Mouse (Mus musculus) thymus, postnatal 14 days (tissue): ENCODE results near the gene March6.

Experiments
- DNase-seq: peaks from one replicate; pipeline ENCODE4 v3.0.0; 2021

The March6 gene

GRCm38 (mm10) chr15:31530659-31531445 lies at the start of gene March6:
March6 (minus strand) TSS chr15:31531053.
- DNase-seq: peak; percentile 94

GRCm38 (mm10) chr15:31576076-31576475 lies 45.2 kb upstream of the March6 start:
- no peak for DNase-seq

- DNase-seq: no peak
These were observed 42.8 kb upstream of the March6 start for GRCm38 (mm10) chr15:31573692-31574091.

- DNase-seq: no peak
These were observed 42.4 kb upstream of the March6 start for GRCm38 (mm10) chr15:31573287-31573686.

DNA sequence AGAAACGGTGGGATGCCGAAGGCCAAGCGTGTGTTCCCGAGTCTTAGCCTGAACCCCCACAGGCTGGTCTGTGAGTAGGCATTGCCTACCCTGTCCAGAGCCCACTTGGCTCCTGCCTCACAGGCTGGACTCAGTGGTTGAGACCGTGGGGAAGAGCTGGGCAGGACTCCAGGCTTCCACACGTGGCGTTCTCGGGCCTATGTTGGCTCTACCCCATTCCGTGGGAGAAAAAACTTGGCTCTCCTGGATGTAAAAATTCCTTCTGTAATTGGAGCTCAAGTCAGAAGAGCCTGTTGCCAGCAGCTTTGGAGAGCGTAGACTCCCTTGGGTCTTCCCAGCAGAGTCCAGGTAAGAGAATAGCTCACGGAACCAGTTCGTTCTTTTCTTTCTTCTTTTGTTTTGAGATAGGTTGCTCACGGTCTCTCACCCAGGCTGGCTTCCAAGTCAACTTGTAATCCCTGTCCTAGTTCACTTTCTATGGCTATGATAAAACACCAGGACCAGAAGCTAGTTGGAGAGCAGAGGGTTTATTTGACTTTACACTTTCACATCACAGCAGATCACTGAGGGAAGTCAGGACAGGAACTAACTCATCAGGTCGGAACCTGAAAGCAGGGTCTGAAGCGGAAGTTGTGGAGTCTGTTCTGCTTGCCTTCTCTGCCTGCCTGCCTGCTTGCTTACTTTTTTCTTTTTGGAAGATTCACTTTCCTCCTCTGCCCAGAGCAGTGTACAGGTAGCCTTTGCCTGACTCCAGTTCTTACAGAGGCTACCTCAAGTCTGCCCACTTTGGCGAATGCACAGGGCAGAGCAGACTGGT lies 41.3 kb upstream of the March6 start:
- no peak for DNase-seq

DNA sequence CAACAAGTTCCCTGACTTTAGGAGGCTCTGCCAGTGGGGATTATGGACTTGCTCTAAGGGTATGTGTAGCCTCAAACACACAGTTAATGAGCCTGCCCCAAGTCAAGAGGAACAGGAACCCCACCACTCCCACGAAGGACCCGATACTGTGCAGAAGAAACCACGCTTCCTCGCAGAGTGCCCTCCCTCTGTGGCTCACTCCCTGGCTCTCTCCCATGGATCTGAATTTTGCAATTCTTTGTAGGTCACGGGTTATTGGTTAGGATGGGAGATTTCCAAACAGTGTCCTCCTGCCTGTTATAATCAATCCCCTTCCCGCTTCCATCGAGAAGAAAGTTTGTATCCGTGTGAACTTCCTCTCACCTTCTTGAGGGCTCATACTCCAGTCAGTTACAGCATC lies 40.1 kb upstream of the March6 start:
- DNase-seq: no peak

DNA sequence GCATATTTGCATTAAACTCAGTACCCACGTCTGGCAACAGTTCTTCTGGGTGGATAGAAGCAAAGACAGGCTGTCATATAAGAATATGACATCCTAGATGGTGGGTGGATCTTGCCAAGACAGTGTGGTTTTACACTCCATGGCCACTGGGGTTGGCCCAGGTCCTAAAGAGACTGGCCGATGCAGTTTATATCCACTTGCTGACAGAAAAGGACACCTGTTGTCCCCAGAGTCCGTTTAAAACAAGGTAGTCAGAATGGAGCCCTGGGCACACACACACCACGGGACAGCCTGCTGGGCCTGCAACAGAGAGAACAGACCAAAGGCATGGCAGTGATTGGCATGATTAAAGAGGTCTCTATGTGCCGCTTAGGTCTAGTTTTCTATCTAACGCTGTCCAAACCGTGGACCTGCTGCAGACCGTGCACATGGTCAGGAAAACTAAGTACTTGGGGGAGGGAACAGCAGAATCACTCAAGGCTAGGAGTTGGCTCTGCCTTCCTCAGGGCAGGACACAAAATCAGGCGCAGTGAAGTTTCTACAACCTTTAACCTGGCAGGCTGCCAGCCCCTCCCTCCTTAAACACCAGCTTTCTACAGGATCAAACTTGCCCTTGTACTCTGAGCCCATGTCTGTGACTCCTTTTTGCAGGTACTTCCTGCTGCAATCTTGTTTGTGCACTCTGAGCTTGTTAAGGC lies 38.6 kb upstream of the March6 start:
- no peak for DNase-seq

DNA sequence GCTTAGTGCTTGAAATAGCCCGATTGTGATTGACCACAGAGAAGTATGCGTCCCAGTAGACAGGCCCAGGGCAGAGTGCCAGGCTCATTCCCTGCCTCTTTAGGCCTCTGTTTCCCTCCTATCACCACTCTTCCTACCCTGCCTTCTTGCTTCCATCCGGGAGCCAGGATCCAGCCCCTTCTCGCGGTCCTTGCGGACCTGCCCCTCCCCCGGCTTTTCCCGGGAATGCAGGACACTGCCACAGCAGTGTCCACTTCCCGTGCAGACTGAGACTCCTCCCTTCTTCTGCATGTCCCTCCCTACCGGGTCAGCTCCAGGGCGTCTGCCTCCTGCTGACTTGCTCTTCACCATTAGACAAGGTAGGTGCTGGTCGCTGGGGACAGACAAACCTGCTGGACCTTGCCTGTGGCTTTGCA lies 37.7 kb upstream of the March6 start:
- no peak for DNase-seq

- no peak for DNase-seq
These were observed 36.6 kb upstream of the March6 start for GRCm38 (mm10) chr15:31567431-31567830.

DNA sequence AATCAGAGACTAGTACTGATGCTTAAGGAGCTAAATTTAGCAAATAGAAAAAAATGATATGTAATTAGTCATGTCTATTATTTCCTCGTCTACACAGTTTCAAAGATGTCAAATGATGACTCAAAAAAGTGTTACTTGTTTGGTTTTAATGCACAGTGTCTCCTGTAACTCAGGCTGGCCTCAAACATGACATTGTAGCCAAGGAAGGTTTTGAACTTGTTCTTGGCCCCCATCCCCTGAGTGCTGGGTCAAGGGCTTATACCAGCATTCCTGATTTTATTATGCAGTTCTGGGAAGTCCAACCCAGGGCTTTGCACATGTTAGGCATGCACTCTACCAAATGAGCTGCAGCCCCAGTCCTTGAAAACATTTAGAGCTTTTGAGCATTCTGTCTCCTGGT lies 34.9 kb upstream of the March6 start:
- no peak for DNase-seq

- no peak for DNase-seq
These were observed 34.3 kb upstream of the March6 start, which contains the start of gene Cmbl for GRCm38 (mm10) chr15:31565184-31565583. Cmbl (plus strand) TSS chr15:31565389.

- DNase-seq: no peak
These were observed 33.0 kb upstream of the March6 start for GRCm38 (mm10) chr15:31563577-31564546.

GRCm38 (mm10) chr15:31562847-31563246 lies 32.0 kb upstream of the March6 start:
- DNase-seq: no peak

GRCm38 (mm10) chr15:31561976-31562375 lies 31.1 kb upstream of the March6 start:
- DNase-seq: no peak

DNA sequence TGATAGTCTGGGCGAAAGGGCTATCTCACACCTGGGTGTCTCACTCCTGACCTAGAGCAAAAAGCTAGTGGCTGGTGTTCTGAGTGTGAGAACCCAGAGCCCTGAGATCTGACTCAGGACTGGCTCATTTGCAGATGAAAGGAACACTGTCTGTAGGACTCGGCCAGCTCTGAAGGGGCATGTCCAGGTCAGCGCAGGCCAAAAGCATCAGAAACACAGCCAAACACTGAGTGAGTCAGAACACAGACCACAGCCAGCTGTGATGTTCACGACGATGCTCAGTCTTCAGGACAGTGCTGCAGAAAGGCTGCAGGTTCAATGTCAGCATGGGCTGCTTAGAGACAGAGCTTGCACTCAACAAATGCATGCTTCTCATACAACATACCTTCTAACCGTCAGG lies 30.5 kb upstream of the March6 start:
- DNase-seq: no peak

GRCm38 (mm10) chr15:31554855-31555254 lies 24.0 kb upstream of the March6 start:
- DNase-seq: no peak

- no peak for DNase-seq
These were observed 19.5 kb upstream of the March6 start for GRCm38 (mm10) chr15:31550381-31550780.

DNA sequence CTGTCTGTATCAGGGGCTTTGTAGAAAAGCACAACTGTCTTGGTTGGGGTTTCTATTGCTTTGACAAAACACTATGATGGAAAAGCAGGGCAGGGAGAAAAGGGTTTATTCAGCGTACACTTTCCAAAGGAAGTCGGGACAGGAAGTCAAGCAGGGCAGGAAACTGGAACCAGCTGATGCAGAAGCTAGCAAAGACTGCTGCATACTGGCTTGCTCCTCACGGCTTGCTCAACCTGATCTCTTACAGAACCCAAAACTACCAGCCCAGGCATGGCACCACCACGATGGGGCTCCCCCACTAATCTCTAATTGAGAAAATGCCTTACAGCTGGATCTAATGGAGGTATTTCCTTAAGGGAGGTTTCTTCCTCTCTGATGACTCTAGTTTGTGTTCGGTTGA lies 16.6 kb upstream of the March6 start:
- DNase-seq: no peak

GRCm38 (mm10) chr15:31546291-31546690 lies 15.4 kb upstream of the March6 start:
- DNase-seq: no peak

DNA sequence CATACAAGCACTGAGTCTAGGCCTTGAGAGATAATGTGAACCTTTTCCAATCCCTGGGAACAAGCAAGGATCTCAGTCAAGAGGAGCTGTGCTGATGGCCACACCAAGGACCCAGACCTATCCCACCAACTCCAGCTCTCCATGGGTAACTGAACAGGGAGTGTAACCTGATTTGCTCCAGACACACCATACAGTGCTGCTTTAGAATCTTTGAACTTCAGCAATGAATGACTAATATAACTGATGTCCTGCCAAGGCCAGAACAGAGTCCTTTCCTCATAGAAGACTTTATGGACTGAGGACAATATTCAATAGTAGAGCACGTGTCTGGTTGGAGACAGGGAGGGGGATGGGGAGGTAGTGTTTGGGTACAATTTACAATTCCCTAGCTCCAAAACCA lies 14.2 kb upstream of the March6 start:
- DNase-seq: no peak

DNA sequence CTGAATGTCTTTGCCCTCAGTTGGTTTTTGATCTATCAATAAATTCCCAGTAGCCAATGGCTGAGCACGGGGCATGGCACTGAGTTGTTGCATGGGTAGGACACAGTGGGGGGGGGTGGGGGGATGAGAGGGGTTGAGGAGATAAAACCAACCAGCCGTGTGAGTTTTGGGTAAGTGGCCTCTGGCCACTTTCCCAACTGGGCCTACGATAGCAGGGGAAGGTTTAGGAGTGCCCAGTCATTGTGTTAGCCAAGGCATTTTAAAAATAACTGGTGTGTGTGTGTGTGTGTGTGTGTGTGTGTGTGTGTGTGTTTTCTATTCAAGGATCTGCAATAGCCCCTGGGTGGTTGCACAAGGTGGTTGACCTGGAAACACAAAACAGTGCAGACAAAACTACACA lies 12.4 kb upstream of the March6 start:
- no peak for DNase-seq
